Mouse (Mus musculus): ENCODE measurements around the gene Cdc42bpg. TPM values are rescaled to one million over a fixed set of nuclear protein-coding genes. Genes with fewer than 3 reads are reported as not detected.

Gene Cdc42bpg
- polyA plus RNA-seq, 1 experiment = 0.69 TPM

GRCm38 (mm10) chr19:6340524-6341452 is 34.5 kb downstream of the Cdc42bpg start, which contains the start of gene Map4k2:
Map4k2 (plus strand) TSS chr19:6341135.
- TF ChIP-seq GATA1 (IDR thresholded peaks at IDR 0.05; ENCODE audit: low read length) = no peak
- no peak for TF ChIP-seq TAL1 (IDR thresholded peaks at IDR 0.05; ENCODE audit: low read length)
- H3K4me1 ChIP-seq (ENCODE audit: control insufficient read depth) = peaks cover 65% of the 10 kb centered on the region
- no peaks in the 10 kb centered on the region for H3K9me3 ChIP-seq (ENCODE audit: control insufficient read depth, low read length)
- H3K4me3 ChIP-seq (replicated peaks) = peak within 1 kb of the TSS; percentile 80
- peaks cover 4% of the 10 kb centered on the region; the same call in 1 of the 2 replicates for H3K27me3 ChIP-seq (ENCODE audit: control insufficient read depth)
- peaks cover 62% of the 10 kb centered on the region for H3K36me3 ChIP-seq (ENCODE audit: control insufficient read depth)

GRCm38 (mm10) chr19:6341453-6342077 is 35.3 kb downstream of the Cdc42bpg start:
- Histone ChIP-seq H3K9me3 (ENCODE audit: control insufficient read depth, low read length) (no peaks in the 10 kb centered on the region), H3K36me3 (ENCODE audit: control insufficient read depth) (peaks cover 68% of the 10 kb centered on the region), H3K27me3 (ENCODE audit: control insufficient read depth) (peaks cover 4% of the 10 kb centered on the region; the same call in 1 of the 2 replicates), H3K4me3 (replicated peaks) (peak overlapping the region; percentile 80), H3K4me1 (ENCODE audit: control insufficient read depth) (peaks cover 59% of the 10 kb centered on the region)
- TF ChIP-seq GATA1 (IDR thresholded peaks at IDR 0.05; ENCODE audit: low read length) (no peak), TAL1 (IDR thresholded peaks at IDR 0.05; ENCODE audit: low read length) (no peak)

- Histone ChIP-seq H3K27me3 (ENCODE audit: control insufficient read depth) (peaks cover 4% of the 10 kb centered on the region; the same call in 1 of the 2 replicates), H3K9me3 (ENCODE audit: control insufficient read depth, low read length) (no peaks in the 10 kb centered on the region), H3K4me1 (ENCODE audit: control insufficient read depth) (peaks cover 51% of the 10 kb centered on the region), H3K4me3 (replicated peaks) (peak overlapping the region; percentile 2), H3K36me3 (ENCODE audit: control insufficient read depth) (peaks cover 68% of the 10 kb centered on the region)
- TF ChIP-seq GATA1 (IDR thresholded peaks at IDR 0.05; ENCODE audit: low read length) (no peak), TAL1 (IDR thresholded peaks at IDR 0.05; ENCODE audit: low read length) (no peak)
Measured at GRCm38 (mm10) chr19:6342276-6342933, 36.1 kb downstream of the Cdc42bpg start.

- Histone ChIP-seq H3K36me3 (ENCODE audit: control insufficient read depth) (peaks cover 64% of the 10 kb centered on the region), H3K9me3 (ENCODE audit: control insufficient read depth, low read length) (no peaks in the 10 kb centered on the region), H3K4me1 (ENCODE audit: control insufficient read depth) (peaks cover 50% of the 10 kb centered on the region), H3K4me3 (replicated peaks) (no peak overlapping the region), H3K27me3 (ENCODE audit: control insufficient read depth) (peaks cover 4% of the 10 kb centered on the region; the same call in 1 of the 2 replicates)
- TF ChIP-seq TAL1 (IDR thresholded peaks at IDR 0.05; ENCODE audit: low read length) = no peak
- no peak for TF ChIP-seq GATA1 (IDR thresholded peaks at IDR 0.05; ENCODE audit: low read length)
Measured at GRCm38 (mm10) chr19:6343066-6343925, 37.0 kb downstream of the Cdc42bpg start.

- H3K4me1 ChIP-seq (ENCODE audit: control insufficient read depth) = peaks cover 56% of the 10 kb centered on the region
- peaks cover 57% of the 10 kb centered on the region for H3K36me3 ChIP-seq (ENCODE audit: control insufficient read depth)
- H3K9me3 ChIP-seq (ENCODE audit: control insufficient read depth, low read length) = no peaks in the 10 kb centered on the region
- no peak overlapping the region for H3K4me3 ChIP-seq (replicated peaks)
- TF ChIP-seq GATA1 (IDR thresholded peaks at IDR 0.05; ENCODE audit: low read length) (no peak), TAL1 (IDR thresholded peaks at IDR 0.05; ENCODE audit: low read length) (no peak)
- H3K27me3 ChIP-seq (ENCODE audit: control insufficient read depth) = peaks cover 4% of the 10 kb centered on the region; the same call in 1 of the 2 replicates
Measured at GRCm38 (mm10) chr19:6343996-6344395, 37.7 kb downstream of the Cdc42bpg start.

- TF ChIP-seq GATA1 (IDR thresholded peaks at IDR 0.05; ENCODE audit: low read length) (no peak), TAL1 (IDR thresholded peaks at IDR 0.05; ENCODE audit: low read length) (no peak)
- H3K27me3 ChIP-seq (ENCODE audit: control insufficient read depth) = peaks cover 4% of the 10 kb centered on the region; the same call in 1 of the 2 replicates
- H3K4me3 ChIP-seq (replicated peaks) = no peak overlapping the region
- H3K36me3 ChIP-seq (ENCODE audit: control insufficient read depth) = peaks cover 46% of the 10 kb centered on the region
- H3K9me3 ChIP-seq (ENCODE audit: control insufficient read depth, low read length) = no peaks in the 10 kb centered on the region
- H3K4me1 ChIP-seq (ENCODE audit: control insufficient read depth) = peaks cover 43% of the 10 kb centered on the region
Measured at GRCm38 (mm10) chr19:6346023-6346422, 39.8 kb downstream of the Cdc42bpg start.

- Histone ChIP-seq H3K9me3 (ENCODE audit: control insufficient read depth, low read length) (no peaks in the 10 kb centered on the region), H3K4me1 (ENCODE audit: control insufficient read depth) (peaks cover 37% of the 10 kb centered on the region), H3K4me3 (replicated peaks) (no peak overlapping the region), H3K36me3 (ENCODE audit: control insufficient read depth) (peaks cover 47% of the 10 kb centered on the region), H3K27me3 (ENCODE audit: control insufficient read depth) (peaks cover 3% of the 10 kb centered on the region; the same call in 1 of the 2 replicates)
- TF ChIP-seq GATA1 (IDR thresholded peaks at IDR 0.05; ENCODE audit: low read length) (no peak), TAL1 (IDR thresholded peaks at IDR 0.05; ENCODE audit: low read length) (no peak)
Measured at GRCm38 (mm10) chr19:6346661-6347060, 40.4 kb downstream of the Cdc42bpg start.

- peaks cover 28% of the 10 kb centered on the region for H3K4me1 ChIP-seq (ENCODE audit: control insufficient read depth)
- H3K4me3 ChIP-seq (replicated peaks) = no peak overlapping the region
- H3K27me3 ChIP-seq (ENCODE audit: control insufficient read depth) = no peaks in the 10 kb centered on the region
Measured at GRCm38 (mm10) chr19:6347615-6348014, 41.4 kb downstream of the Cdc42bpg start.

More at GRCm38 (mm10) chr19:6347615-6348014, 41.4 kb downstream of the Cdc42bpg start:
- TF ChIP-seq TAL1 (IDR thresholded peaks at IDR 0.05; ENCODE audit: low read length) = no peak
- no peak for TF ChIP-seq GATA1 (IDR thresholded peaks at IDR 0.05; ENCODE audit: low read length)
- Histone ChIP-seq H3K36me3 (ENCODE audit: control insufficient read depth) (peaks cover 47% of the 10 kb centered on the region), H3K9me3 (ENCODE audit: control insufficient read depth, low read length) (no peaks in the 10 kb centered on the region)

Measured in erythroblast, embryonic 14.5 days (primary cell).